Mouse (Mus musculus) erythroblast, embryonic 14.5 days (primary cell): ENCODE results near the gene Rreb1.

Experiments
- GATA1 ChIP-seq: IDR thresholded peaks from 2 replicates; pipeline ENCODE4 v1.6.1; 2012; ENCODE audit warnings: low read length, inconsistent platforms, mixed read lengths
- TAL1 ChIP-seq: IDR thresholded peaks from 3 replicates; pipeline ENCODE4 v1.6.1; 2012; ENCODE audit warnings: low read length, inconsistent platforms, mixed read lengths

DNA sequence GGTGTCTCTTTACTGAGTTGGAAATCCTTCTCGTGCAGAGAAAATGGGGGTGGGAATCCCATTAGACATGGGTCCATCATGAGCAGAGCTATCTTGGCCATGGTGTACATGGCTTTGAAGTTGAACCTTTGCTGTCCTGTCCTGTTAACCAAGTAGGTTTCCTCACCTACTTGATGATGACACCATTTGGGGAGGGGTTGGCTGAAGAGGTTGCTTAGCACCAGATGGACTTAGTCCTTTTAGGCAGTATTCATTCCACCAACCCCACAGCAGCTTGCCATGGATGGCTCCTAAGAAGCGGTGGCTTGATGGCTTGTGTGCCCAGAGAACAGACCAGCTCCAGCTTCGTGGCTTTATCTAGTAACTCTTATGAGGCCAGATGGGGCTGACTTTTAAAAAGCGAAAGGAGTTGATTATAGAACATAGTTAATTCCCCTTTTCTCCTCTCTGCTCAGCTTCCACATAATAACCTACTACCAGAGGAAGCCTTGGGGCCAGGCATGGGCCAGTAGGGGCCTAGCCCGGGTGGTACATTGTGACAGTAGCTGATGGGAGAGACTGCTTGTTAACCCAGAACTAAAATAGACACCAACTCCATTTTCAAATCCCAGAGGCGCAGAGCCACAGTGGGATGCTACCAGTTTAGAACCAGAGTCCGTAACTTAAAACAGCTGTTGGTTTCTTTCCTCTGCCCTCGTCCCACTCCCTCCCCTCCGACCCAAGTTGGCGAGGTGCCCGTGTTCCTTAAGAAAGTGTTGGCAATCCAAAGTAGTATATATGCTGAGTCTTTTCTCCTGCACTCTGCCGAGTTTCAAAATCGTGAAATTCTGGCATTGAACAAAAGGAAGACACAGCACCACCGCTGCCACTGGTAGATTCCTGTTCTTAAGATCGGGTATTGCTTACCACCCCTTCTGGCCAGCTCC is 140.4 kb downstream of the Rreb1 start:
- TF ChIP-seq GATA1 (no peak), TAL1 (no peak)
